Mouse (Mus musculus): ENCODE results near the gene Olfr1417.

Gene Olfr1417

GRCm38 (mm10) chr19:11810856-11811255 lies 28.2 kb downstream of the Olfr1417 start:
- no peak for DNase-seq (ENCODE audit: low spot score)

DNA sequence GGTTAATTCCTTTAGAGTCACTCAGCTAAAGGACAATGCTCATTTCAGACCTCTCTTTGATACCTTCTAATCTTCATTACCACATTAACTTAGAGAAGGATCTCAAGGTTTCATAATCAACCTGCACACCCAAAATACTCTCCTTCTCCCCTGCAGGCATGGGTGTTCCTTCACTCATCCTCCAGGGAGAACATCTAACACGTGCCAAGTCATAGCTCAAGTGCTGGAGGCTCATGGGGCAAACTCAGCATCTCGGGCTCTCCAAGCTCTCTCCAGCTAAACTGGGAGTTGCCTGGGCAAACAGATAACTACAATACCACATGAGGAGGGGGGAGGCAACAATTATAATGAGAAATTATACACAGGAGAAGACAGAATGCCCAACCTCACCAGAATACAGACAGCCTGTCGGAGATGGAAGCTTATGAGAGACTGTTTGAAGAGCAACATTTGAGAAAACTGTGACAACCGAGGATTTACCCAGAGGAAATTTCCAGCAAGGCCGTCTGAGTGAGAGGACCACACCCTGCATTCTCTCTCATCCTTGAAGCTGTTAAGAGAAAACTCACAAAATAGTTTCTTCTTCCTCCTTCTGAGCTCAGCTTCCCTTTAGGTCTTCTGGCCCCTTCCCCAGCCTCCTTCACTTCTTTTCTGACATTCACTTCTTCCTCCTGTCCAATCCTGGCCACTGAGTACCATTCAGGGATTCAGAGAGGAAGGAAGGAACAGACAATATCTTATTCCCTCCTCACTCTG lies 28.8 kb downstream of the Olfr1417 start:
- DNase-seq (ENCODE audit: low spot score) = no peak

DNA sequence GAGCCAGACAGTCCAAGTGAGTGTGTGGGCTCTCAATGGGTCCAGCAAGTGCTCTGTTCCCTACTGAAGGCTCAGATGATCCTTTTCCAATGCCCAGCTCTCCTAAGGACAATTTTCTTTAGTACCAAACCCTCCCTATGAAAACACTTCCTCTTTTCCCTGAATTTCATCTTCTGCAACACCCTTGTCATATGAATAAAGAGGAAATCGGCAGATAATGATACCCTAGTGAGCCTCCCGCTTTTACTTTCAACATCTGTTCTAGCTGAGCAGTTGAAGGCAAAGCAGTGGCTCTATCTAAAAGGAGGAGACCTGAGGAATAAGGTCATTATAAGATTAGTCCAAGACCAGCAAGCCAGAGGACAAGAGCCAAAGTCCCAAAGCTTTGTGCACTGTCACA lies 30.6 kb downstream of the Olfr1417 start:
- no peak for DNase-seq (ENCODE audit: low spot score)

DNA sequence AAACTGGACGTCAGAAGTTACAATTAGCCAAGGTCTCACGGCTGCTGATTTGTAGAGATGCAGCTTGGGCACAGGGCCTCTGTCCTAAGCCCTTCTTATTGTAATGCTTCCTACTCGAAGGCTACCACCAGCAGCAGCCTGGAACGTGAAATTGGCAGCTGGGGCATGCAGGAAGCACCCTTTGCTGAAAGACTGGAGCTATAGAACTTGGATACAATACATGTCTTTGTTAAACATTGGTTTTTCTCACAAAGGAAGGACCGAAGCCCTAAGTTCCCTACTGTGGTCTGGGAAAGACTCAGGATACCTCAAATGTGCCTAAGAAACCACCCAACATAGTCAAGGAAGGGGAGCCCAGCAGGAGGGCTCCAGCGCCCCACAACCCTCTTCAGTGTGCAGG lies 31.2 kb downstream of the Olfr1417 start:
- DNase-seq (ENCODE audit: low spot score) = no peak

GRCm38 (mm10) chr19:11807251-11807650 lies 31.8 kb downstream of the Olfr1417 start:
- DNase-seq (ENCODE audit: low spot score) = no peak

DNA sequence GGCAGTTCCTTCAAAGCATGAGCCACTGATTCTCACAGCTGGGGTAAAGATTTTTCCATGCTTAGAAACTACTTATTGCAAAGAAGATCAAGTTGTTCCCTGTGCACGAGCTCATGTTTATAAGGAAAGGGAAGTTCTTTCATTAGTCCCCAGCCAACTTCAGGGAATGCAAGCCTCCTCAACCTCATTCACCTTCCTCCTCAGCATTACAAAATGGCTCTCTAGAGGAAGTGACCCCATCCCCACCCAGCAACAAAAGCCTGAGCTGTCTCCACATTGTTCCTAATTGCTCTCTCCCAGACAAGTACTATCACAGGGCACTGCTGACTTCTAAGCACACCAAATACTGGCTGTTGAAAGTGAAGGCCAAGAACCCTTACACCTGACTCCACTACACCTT lies 34.6 kb downstream of the Olfr1417 start:
- DNase-seq (ENCODE audit: low spot score) = no peak

- DNase-seq (ENCODE audit: low spot score) = no peak
Measured at GRCm38 (mm10) chr19:11800531-11801315, 38.3 kb downstream of the Olfr1417 start.

DNA sequence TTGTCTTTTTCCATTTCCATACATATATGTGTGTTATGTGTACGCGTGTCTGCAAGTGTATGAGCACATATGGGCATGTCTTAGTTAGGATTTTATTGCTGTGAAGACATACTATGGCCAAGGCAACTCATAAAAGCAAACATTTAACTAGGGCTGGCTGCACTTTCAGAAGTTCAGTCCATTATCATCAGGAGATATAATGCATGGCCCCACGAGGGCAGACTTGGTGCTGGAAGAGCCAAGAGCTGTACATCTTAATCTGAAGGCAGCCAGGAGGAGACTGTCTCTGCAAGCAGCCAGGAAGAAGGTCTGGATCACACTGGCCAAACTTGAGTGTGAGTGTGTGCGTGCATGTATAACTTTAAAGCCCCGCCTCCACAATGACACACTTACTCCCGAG lies 44.6 kb downstream of the Olfr1417 start:
- DNase-seq (ENCODE audit: low spot score) = no peak

- DNase-seq (ENCODE audit: low spot score) = no peak
Measured at GRCm38 (mm10) chr19:11793741-11794359, 45.2 kb downstream of the Olfr1417 start.

GRCm38 (mm10) chr19:11791825-11792224 lies 47.2 kb downstream of the Olfr1417 start:
- DNase-seq (ENCODE audit: low spot score) = no peak

GRCm38 (mm10) chr19:11788876-11789275 lies 50.1 kb downstream of the Olfr1417 start:
- DNase-seq (ENCODE audit: low spot score) = no peak

DNA sequence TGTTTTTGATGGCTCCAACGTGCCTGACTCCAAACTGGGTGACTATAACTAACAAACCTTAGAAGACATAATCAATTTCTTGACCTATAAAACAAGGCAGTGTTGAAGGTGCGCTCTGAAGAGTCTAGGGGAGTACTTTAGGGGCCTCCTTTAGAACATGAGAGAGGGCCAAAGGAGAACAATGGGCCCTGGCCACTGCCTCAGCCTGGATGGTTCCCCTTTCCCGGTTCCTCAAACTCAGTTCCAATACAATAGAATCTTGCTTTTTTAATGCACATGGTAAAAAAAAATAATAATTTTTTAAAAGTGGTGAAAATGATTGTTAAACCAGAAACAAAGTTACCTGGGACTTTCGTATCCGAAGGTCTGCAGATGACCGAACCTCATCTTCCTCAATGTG lies 51.2 kb downstream of the Olfr1417 start:
- DNase-seq (ENCODE audit: low spot score) = no peak

- no peak for DNase-seq (ENCODE audit: low spot score)
Measured at GRCm38 (mm10) chr19:11785409-11786154, 53.4 kb downstream of the Olfr1417 start.

GRCm38 (mm10) chr19:11777191-11777865 lies 61.7 kb downstream of the Olfr1417 start:
- no peak for DNase-seq (ENCODE audit: low spot score)
